Mouse (Mus musculus) lung, postnatal 0 days (tissue): ENCODE data around the gene Usp49.
A peak's percentile ranks its signal among the peaks of the same experiment; 100 is the strongest.

Experiments used
- CTCF ChIP-seq: IDR thresholded peaks from 2 replicates; pipeline ENCODE4 v1.5.1; 2016; ENCODE audit warnings: antibody characterized with exemption, mild to moderate bottlenecking
- EP300 ChIP-seq: IDR thresholded peaks from 2 replicates; pipeline ENCODE4 v1.6.1; 2016; ENCODE audit warnings: antibody characterized with exemption, mild to moderate bottlenecking, control low read depth

GRCm38 (mm10) chr17:47596162-47596838 lies 34.2 kb upstream of the Usp49 start:
- TF ChIP-seq CTCF (no peak), EP300 (peak; percentile 55; the same call in 1 of the 2 replicates)
